Mouse (Mus musculus) stomach, postnatal 0 days (tissue): ENCODE results near the gene Ccdc33. TPM values are rescaled to one million over a fixed set of nuclear protein-coding genes. Genes with fewer than 3 reads are reported as not detected.

ENCODE experiments used
- ATAC-seq: fragments of 200-750 bp; cut with Nextera tagmentation; 2 replicates; pipeline ENCODE4 v1.8.0; 2017; ENCODE audit not compliant: low FRiP score, low TSS enrichment
- DNase-seq: peaks from one replicate; pipeline ENCODE4 v3.0.0-alpha.2; 2016; ENCODE audit warnings: low spot score
- H3K27ac ChIP-seq: fragments of 300-500 bp; sonication (generic); replicated peaks from 2 replicates; pipeline ENCODE4 v1.5.1; 2014; ENCODE audit warnings: mild to moderate bottlenecking, control low read depth
- H3K27me3 ChIP-seq: fragments of 300-500 bp; sonication (generic); 2 replicates; pipeline ENCODE4 v1.6.1; 2014; ENCODE audit warnings: low read length; ENCODE audit not compliant: control insufficient read depth, insufficient read depth
- H3K36me3 ChIP-seq: fragments of 300-500 bp; sonication (generic); 2 replicates; pipeline ENCODE4 v1.6.1; 2014; ENCODE audit warnings: low read length, mixed read lengths; ENCODE audit not compliant: control insufficient read depth, insufficient read depth
- H3K4me1 ChIP-seq: fragments of 300-500 bp; sonication (generic); replicated peaks from 2 replicates; pipeline ENCODE4 v1.6.1; 2014; ENCODE audit warnings: antibody characterized with exemption; ENCODE audit not compliant: control insufficient read depth, insufficient read depth
- H3K4me2 ChIP-seq: fragments of 300-500 bp; sonication (generic); replicated peaks from 2 replicates; pipeline ENCODE4 v1.6.1; 2014; ENCODE audit warnings: low read depth, mild to moderate bottlenecking, control low read depth, moderate library complexity
- H3K4me3 ChIP-seq: fragments of 300-500 bp; sonication (generic); 2 replicates; pipeline ENCODE4 v1.5.1; 2014; ENCODE audit warnings: low read depth, low read length, control low read depth
- H3K9ac ChIP-seq: fragments of 300-500 bp; sonication (generic); 2 replicates; pipeline ENCODE4 v1.6.1; 2014; ENCODE audit warnings: mild to moderate bottlenecking, low read length, control low read depth, mixed read lengths
- H3K9me3 ChIP-seq: fragments of 300-500 bp; sonication (generic); 2 replicates; pipeline ENCODE4 v1.6.1; 2016; ENCODE audit warnings: low read length; ENCODE audit not compliant: control insufficient read depth
- CTCF ChIP-seq: IDR thresholded peaks from 2 replicates; pipeline ENCODE4 v1.5.1; 2016; ENCODE audit warnings: antibody characterized with exemption, low read depth, mild to moderate bottlenecking, moderate library complexity
- EP300 ChIP-seq: optimal IDR thresholded peaks from 2 replicates; pipeline ENCODE3; 2016; ENCODE audit warnings: antibody characterized with exemption
- WGBS: fragments of 180-500 bp; shearing (Covaris S2); extraction: QIAGEN DNeasy Blood & Tissue Kit; methylation state at CpG from one replicate; pipeline ENCODE4 v1.1.7; 2014; 5-methylcytosine and 5-hydroxymethylcytosine counted together
- polyA plus RNA-seq: library from polyadenylated mRNA; unstranded; fragments of >200 nt; fragmentation: Nextera tagmentation; extraction: Ambion mirVana; gene quantifications from 2 replicates; pipeline ENCODE4 v1.2.1, GENCODE M21; 2015

The Ccdc33 gene
- polyA plus RNA-seq, 1 experiment from 2014 or later: not detected

DNA sequence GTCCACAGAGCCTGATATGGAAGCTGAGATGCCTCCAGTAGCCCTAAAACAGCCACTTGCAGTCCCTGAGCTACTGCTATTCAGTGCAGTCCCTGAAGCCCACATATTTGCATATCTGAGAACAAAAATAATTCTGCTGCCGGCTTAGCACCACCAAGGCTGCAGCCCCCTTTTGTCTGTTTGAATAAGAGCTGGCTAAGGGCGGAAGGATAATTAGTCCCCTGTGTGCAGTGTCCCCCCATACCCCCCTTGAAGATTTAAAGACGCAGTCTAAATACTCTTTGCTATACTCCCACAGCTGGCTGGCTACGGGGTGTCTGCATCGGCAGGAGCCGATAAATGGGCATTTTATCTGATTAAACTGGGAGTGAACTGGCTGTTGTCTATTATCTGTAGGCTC lies 70.0 kb downstream of the Ccdc33 start:
- ATAC-seq (no peak), DNase-seq (no peak)
- TF ChIP-seq CTCF (no peak), EP300 (no peak)
- Histone ChIP-seq H3K9ac (no peak overlapping the region), H3K4me1 (no peaks in the 10 kb centered on the region), H3K27me3 (no peaks in the 10 kb centered on the region), H3K4me2 (no peak overlapping the region), H3K9me3 (no peaks in the 10 kb centered on the region), H3K4me3 (no peak overlapping the region), H3K36me3 (no peaks in the 10 kb centered on the region), H3K27ac (no peak overlapping the region)
- WGBS: 13% methylated on average over 6 of the region's 6 CpGs

DNA sequence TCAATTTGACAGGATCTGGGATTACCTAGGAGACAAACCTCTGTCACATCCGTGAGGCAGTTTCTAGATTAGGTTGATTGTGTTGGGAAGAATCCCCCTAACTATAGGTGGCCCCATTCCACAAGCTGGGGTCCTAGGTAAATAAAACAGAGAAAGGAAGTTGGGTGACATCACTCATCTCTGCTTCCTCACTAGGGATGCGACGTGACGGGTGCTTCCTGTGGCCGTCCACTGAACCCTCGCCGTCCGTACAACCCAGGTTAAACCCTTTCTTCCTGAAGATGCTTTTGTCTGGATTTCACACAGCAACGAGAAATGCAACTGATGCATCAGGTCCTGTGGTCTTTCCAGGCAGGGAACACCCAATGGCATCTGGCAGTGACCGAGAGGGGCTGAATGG lies 71.6 kb downstream of the Ccdc33 start:
- 67% methylated on average over 10 of the region's 10 CpGs for WGBS
- Histone ChIP-seq H3K4me2 (no peak overlapping the region), H3K36me3 (no peaks in the 10 kb centered on the region), H3K9me3 (no peaks in the 10 kb centered on the region), H3K4me1 (no peaks in the 10 kb centered on the region), H3K4me3 (no peak overlapping the region), H3K27me3 (no peaks in the 10 kb centered on the region), H3K9ac (no peak overlapping the region), H3K27ac (no peak overlapping the region)
- DNase-seq: no peak
- no peak for TF ChIP-seq CTCF
- no peak for TF ChIP-seq EP300
- no peak for ATAC-seq

DNA sequence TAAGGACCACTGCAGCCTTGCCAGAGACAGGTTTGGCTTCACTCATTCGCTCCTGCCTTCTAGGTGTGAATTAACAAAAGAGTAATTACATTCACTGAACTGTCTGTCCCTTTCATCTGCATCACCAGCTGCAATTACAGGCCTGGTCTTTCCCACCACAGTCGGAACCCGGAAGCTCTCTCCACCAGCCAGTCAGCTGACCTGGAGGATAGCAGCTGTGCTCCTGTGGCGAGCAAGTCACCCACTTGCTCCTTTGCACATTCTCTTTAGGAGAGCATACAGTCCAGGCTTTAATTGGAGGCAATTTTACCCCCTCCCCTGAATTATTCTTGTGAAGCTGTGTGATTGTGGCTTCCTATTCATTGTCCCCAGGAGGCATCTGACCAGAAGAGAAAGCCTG lies 73.0 kb downstream of the Ccdc33 start:
- Histone ChIP-seq H3K27ac (no peak overlapping the region), H3K36me3 (no peaks in the 10 kb centered on the region), H3K9me3 (no peaks in the 10 kb centered on the region), H3K9ac (no peak overlapping the region), H3K4me3 (no peak overlapping the region), H3K27me3 (no peaks in the 10 kb centered on the region), H3K4me1 (no peaks in the 10 kb centered on the region), H3K4me2 (no peak overlapping the region)
- DNase-seq (no peak), ATAC-seq (no peak)
- TF ChIP-seq EP300 (no peak), CTCF (no peak)
- WGBS: 45% methylated on average over 4 of the region's 4 CpGs

DNA sequence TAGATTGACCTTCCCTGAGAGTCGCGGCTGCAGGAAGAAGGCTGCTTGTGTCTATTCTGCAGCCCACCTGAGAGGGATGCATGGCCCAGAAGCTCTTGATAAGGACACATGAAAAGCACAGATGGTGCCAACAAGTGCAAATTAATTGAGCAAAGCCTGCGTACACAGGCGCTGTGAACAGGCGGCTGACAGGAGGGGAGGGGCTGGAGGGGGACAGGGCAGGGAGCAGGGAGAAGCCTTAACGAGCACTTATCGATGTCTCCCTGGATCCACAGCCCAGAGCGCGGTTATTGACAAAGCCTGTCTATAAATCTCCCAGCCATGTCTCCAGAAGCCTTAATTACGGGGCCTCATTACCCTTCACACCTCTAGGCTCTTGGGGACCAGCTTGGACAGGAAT lies 73.8 kb downstream of the Ccdc33 start:
- Histone ChIP-seq H3K27ac (no peak overlapping the region), H3K4me1 (no peaks in the 10 kb centered on the region), H3K4me3 (no peak overlapping the region), H3K4me2 (no peak overlapping the region), H3K27me3 (no peaks in the 10 kb centered on the region), H3K9ac (no peak overlapping the region), H3K36me3 (no peaks in the 10 kb centered on the region), H3K9me3 (no peaks in the 10 kb centered on the region)
- DNase-seq: no peak
- no peak for ATAC-seq
- no peak for TF ChIP-seq CTCF
- no peak for TF ChIP-seq EP300
- 40% methylated on average over 10 of the region's 10 CpGs for WGBS

DNA sequence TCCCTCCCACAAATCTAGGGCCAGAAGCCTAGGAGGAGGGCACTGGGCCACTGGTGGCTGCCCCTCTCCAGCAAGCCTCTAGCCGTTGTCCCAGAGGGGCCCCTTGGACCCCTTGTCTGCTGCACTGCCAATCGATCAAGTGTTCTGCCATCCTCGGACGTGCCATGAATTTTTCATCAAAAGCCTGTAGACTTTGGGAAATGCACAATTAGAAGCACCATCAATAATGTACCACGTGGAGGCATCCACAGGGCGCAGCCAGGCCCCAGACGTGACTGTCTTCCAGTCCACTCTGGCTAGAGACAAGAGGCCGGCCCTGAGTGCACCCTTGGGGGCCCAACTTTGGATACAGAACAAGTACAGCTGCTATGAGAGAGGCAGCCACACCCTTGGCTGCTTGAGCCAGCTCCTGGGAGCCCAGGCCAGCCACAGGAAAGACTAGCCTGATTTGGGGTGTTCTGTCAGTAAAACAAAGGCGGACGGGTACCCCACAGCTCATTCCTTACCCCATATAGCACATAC lies 75.1 kb downstream of the Ccdc33 start:
- no peak overlapping the region for H3K4me2 ChIP-seq
- ATAC-seq: no peak

DNA sequence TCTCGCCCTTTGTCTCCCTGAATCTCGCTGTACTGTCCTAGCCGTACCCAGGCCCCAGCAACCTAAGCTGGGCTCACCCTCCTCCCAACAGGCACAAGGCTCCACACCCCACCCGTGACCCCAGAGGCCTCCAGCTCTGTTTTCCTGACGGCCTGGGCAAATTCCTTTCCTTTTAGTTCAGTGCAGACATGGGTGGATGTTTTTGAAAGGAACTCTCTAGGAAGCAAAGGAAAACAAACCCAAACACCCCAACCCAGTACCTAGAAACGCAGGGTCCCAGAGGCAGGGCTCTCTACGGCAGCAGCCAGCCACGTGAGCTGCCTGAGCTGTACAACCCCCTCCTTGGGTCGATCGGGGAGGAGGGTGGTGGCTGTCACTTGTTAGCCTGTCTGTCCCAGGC lies 76.2 kb downstream of the Ccdc33 start:
- Histone ChIP-seq H3K27me3 (no peaks in the 10 kb centered on the region), H3K4me2 (no peak overlapping the region), H3K36me3 (no peaks in the 10 kb centered on the region), H3K9ac (no peak overlapping the region), H3K4me3 (no peak overlapping the region), H3K27ac (no peak overlapping the region), H3K9me3 (no peaks in the 10 kb centered on the region), H3K4me1 (no peaks in the 10 kb centered on the region)
- ATAC-seq: no peak
- no peak for DNase-seq
- TF ChIP-seq CTCF (no peak), EP300 (no peak)
- WGBS: 40% methylated on average over 10 of the region's 10 CpGs

More for the DNA sequence above, 75.1 kb downstream of the Ccdc33 start:
- WGBS: 79% methylated on average over 10 of the region's 10 CpGs
- Histone ChIP-seq H3K36me3 (no peaks in the 10 kb centered on the region), H3K9me3 (no peaks in the 10 kb centered on the region), H3K27me3 (no peaks in the 10 kb centered on the region), H3K9ac (no peak overlapping the region), H3K27ac (no peak overlapping the region), H3K4me1 (no peaks in the 10 kb centered on the region), H3K4me3 (no peak overlapping the region)
- TF ChIP-seq EP300 (no peak), CTCF (no peak)
- DNase-seq: no peak
